Mouse (Mus musculus) embryonic facial prominence, embryonic 13.5 days (tissue): ENCODE data around the gene 6820408C15Rik. TPM values are rescaled to one million over a fixed set of nuclear protein-coding genes. Genes with fewer than 3 reads are reported as not detected.

Source experiments
- ATAC-seq: fragments of 200-750 bp; cut with Nextera tagmentation; 2 replicates; pipeline ENCODE4 v1.8.0; 2017; ENCODE audit warnings: low read depth; ENCODE audit not compliant: insufficient number of reproducible peaks, insufficient read depth, low FRiP score, low TSS enrichment
- H3K27ac ChIP-seq: fragments of 300-500 bp; sonication (generic); 2 replicates; pipeline ENCODE4 v1.5.1; 2015; ENCODE audit warnings: moderate library complexity, mild to moderate bottlenecking, inconsistent platforms
- H3K27me3 ChIP-seq: fragments of 300-500 bp; sonication (generic); 2 replicates; pipeline ENCODE4 v1.6.1; 2015; ENCODE audit warnings: mild to moderate bottlenecking, inconsistent platforms
- H3K36me3 ChIP-seq: fragments of 300-500 bp; sonication (generic); 2 replicates; pipeline ENCODE4 v1.6.1; 2015; ENCODE audit warnings: mild to moderate bottlenecking, inconsistent platforms
- H3K4me1 ChIP-seq: fragments of 300-500 bp; sonication (generic); 2 replicates; pipeline ENCODE4 v1.6.1; 2015; ENCODE audit warnings: inconsistent platforms
- H3K4me2 ChIP-seq: fragments of 300-500 bp; sonication (generic); 2 replicates; pipeline ENCODE4 v1.6.1; 2015; ENCODE audit warnings: moderate library complexity, mild to moderate bottlenecking, inconsistent platforms
- H3K4me3 ChIP-seq: fragments of 300-500 bp; sonication (generic); 2 replicates; pipeline ENCODE4 v1.5.1; 2015; ENCODE audit warnings: mild to moderate bottlenecking, inconsistent platforms
- H3K9ac ChIP-seq: fragments of 300-500 bp; sonication (generic); 2 replicates; pipeline ENCODE4 v1.6.1; 2015; ENCODE audit warnings: mild to moderate bottlenecking, inconsistent platforms
- H3K9me3 ChIP-seq: fragments of 300-500 bp; sonication (generic); 2 replicates; pipeline ENCODE4 v1.6.1; 2016; ENCODE audit warnings: inconsistent platforms
- WGBS: fragments of 180-500 bp; shearing (Covaris S2); methylation state at CpG from one replicate; pipeline ENCODE4 v1.1.7; 2015; ENCODE audit warnings: mixed read lengths; 5-methylcytosine and 5-hydroxymethylcytosine counted together
- polyA plus RNA-seq: library from polyadenylated mRNA; unstranded; fragments of >200 nt; fragmentation: Nextera tagmentation; extraction: Ambion mirVana; gene quantifications from 2 replicates; pipeline ENCODE4 v1.2.1, GENCODE M21; 2015

The 6820408C15Rik gene
- polyA plus RNA-seq, 1 experiment from 2014 or later: 0.44 TPM

DNA sequence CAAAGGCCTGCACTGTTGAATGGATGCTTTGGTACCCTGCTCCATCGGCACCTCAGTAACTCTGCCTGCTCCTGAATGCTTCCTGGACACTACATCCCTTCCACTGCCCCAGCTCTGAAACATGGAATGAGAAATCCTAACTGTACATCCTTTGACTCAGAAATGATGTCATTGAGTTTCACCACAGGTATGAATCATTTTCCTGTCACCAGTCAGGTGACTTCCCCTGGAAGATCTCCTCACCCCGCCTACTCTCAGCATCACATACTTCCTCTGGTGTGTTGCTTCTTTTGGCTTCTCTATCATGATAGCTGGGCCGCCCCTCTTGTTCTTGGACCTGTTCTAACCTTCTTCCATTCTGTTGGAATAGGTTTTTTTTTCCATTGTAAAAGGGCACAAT, 65.5 kb downstream of the 6820408C15Rik start:
- 87% methylated on average over 3 of the region's 3 CpGs for WGBS
- no peaks in the 10 kb centered on the region for H3K36me3 ChIP-seq
- no peaks in the 10 kb centered on the region for H3K27me3 ChIP-seq
- no peaks in the 10 kb centered on the region for H3K4me1 ChIP-seq
- no peak overlapping the region for H3K9ac ChIP-seq
- no peaks in the 10 kb centered on the region for H3K9me3 ChIP-seq
- H3K27ac ChIP-seq: no peak overlapping the region
- H3K4me3 ChIP-seq: no peak overlapping the region
- H3K4me2 ChIP-seq: no peak overlapping the region
- ATAC-seq: no peak

- H3K27me3 ChIP-seq: no peaks in the 10 kb centered on the region
Measured at GRCm38 (mm10) chr2:152481726-152482125, 66.3 kb downstream of the 6820408C15Rik start.

DNA sequence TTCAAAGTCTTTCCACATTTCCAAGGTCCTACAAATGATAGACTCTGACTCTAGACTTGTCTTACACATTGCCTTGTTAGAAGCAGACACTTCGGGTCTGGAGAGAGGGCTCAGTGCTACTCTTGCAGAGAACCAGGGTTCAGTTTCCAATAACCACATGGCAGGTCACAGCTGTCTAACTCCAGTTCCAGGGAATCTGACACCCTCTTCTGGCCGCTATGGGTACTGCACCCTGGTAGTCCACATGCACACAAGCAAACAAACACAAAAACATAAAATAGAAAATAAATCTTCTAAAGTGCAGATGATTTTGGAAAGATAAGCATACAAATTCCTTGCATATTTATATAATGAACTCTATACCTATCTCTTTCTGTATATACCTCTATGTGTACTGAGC, 71.6 kb downstream of the 6820408C15Rik start:
- 74% methylated on average over 2 of the region's 2 CpGs for WGBS
- H3K27me3 ChIP-seq: no peaks in the 10 kb centered on the region
- H3K4me1 ChIP-seq: no peaks in the 10 kb centered on the region
- H3K9me3 ChIP-seq: no peaks in the 10 kb centered on the region
- no peaks in the 10 kb centered on the region for H3K36me3 ChIP-seq
- no peak overlapping the region for H3K4me3 ChIP-seq
- no peak overlapping the region for H3K4me2 ChIP-seq
- no peak for ATAC-seq
- no peak overlapping the region for H3K9ac ChIP-seq
- H3K27ac ChIP-seq: no peak overlapping the region

More at GRCm38 (mm10) chr2:152481726-152482125, 66.3 kb downstream of the 6820408C15Rik start:
- Histone ChIP-seq H3K36me3 (no peaks in the 10 kb centered on the region), H3K4me1 (no peaks in the 10 kb centered on the region), H3K4me3 (no peak overlapping the region), H3K4me2 (no peak overlapping the region), H3K27ac (no peak overlapping the region), H3K9me3 (no peaks in the 10 kb centered on the region), H3K9ac (no peak overlapping the region)
- 70% methylated on average over 7 of the region's 7 CpGs for WGBS
- no peak for ATAC-seq

GRCm38 (mm10) chr2:152490038-152490437, 74.7 kb downstream of the 6820408C15Rik start, which contains the start of gene Defb22:
TSS of gene Defb22 (minus strand) at chr2:152490138.
- no peak for ATAC-seq
- H3K4me2 ChIP-seq: no peak within 1 kb of the TSS
- H3K27me3 ChIP-seq: no peaks in the 10 kb centered on the region
- H3K27ac ChIP-seq: no peak within 1 kb of the TSS
- no peak within 1 kb of the TSS for H3K4me3 ChIP-seq
- H3K36me3 ChIP-seq: no peaks in the 10 kb centered on the region
- no peaks in the 10 kb centered on the region for H3K4me1 ChIP-seq
- H3K9ac ChIP-seq: no peak within 1 kb of the TSS
- H3K9me3 ChIP-seq: no peaks in the 10 kb centered on the region

- H3K27ac ChIP-seq: no peak overlapping the region
Measured at GRCm38 (mm10) chr2:152493151-152493550, 77.8 kb downstream of the 6820408C15Rik start.

More at GRCm38 (mm10) chr2:152493151-152493550, 77.8 kb downstream of the 6820408C15Rik start:
- H3K9me3 ChIP-seq: no peaks in the 10 kb centered on the region
- no peaks in the 10 kb centered on the region for H3K27me3 ChIP-seq
- H3K4me3 ChIP-seq: no peak overlapping the region
- WGBS: 74% methylated on average over 6 of the region's 6 CpGs
- H3K36me3 ChIP-seq: no peaks in the 10 kb centered on the region
- no peak overlapping the region for H3K4me2 ChIP-seq
- H3K4me1 ChIP-seq: no peaks in the 10 kb centered on the region
- no peak for ATAC-seq
- H3K9ac ChIP-seq: no peak overlapping the region

Other genes starting within 250 kb of the 6820408C15Rik start
- gene Csnk2a1, start 188.7 kb upstream of the 6820408C15Rik start, polyA plus RNA-seq: 102 and 108 TPM in 2 replicates
- 45.5 and 45.9 TPM in 2 replicates for gene Tbc1d20, start 121.8 kb upstream of the 6820408C15Rik start, polyA plus RNA-seq
- gene Rbck1, start 82.9 kb upstream of the 6820408C15Rik start, polyA plus RNA-seq: 83.9 and 95.9 TPM in 2 replicates
- 2.8 and 2.9 TPM in 2 replicates for gene Trib3, start 71.6 kb upstream of the 6820408C15Rik start, polyA plus RNA-seq
- 2.1 and 2.3 TPM in 2 replicates for gene Nrsn2, start 38.9 kb upstream of the 6820408C15Rik start, polyA plus RNA-seq
- gene Sox12, start 17.5 kb upstream of the 6820408C15Rik start, polyA plus RNA-seq: 13.1 and 13.2 TPM in 2 replicates
- 44.1 and 47.8 TPM in 2 replicates for gene Zcchc3, start 560 bp upstream of the 6820408C15Rik start, polyA plus RNA-seq
- not detected in 2 replicates for gene Defb23, start 49.0 kb downstream of the 6820408C15Rik start, polyA plus RNA-seq
- gene Defb20, start 61.5 kb downstream of the 6820408C15Rik start, polyA plus RNA-seq: not detected in 2 replicates
- gene Defb22, start 74.6 kb downstream of the 6820408C15Rik start, polyA plus RNA-seq: not detected in 2 replicates
- gene Defb26, start 96.1 kb downstream of the 6820408C15Rik start, polyA plus RNA-seq: not detected in 2 replicates
- gene Defb28, start 102.7 kb downstream of the 6820408C15Rik start, polyA plus RNA-seq: not detected in 2 replicates
- not detected in 2 replicates for gene Defb29, start 124.5 kb downstream of the 6820408C15Rik start, polyA plus RNA-seq
- not detected in 2 replicates for gene Gm17416, start 153.8 kb downstream of the 6820408C15Rik start, polyA plus RNA-seq
- not detected in 2 replicates for gene Defb21, start 157.2 kb downstream of the 6820408C15Rik start, polyA plus RNA-seq
- gene Defb19, start 164.7 kb downstream of the 6820408C15Rik start, polyA plus RNA-seq: not detected in 2 replicates
- gene Defb45, start 183.8 kb downstream of the 6820408C15Rik start, polyA plus RNA-seq: not detected in 2 replicates
- not detected in 2 replicates for gene Defb36, start 188.7 kb downstream of the 6820408C15Rik start, polyA plus RNA-seq
- gene Defb25, start 207.5 kb downstream of the 6820408C15Rik start, polyA plus RNA-seq: 1.3 TPM in 1 of 2 replicates, not detected in the other
- gene Rem1, start 211.4 kb downstream of the 6820408C15Rik start, polyA plus RNA-seq: 1.7 and 3.6 TPM in 2 replicates